Mouse (Mus musculus): ENCODE results near the gene Gfer.
A peak's percentile ranks its signal among the peaks of the same experiment; 100 is the strongest.
"Not testable (repeated sequence)": the region's sequence is repeated elsewhere in the genome, so short reads cannot be mapped to it uniquely, and the experiment has no call there.

Gene Gfer

DNA sequence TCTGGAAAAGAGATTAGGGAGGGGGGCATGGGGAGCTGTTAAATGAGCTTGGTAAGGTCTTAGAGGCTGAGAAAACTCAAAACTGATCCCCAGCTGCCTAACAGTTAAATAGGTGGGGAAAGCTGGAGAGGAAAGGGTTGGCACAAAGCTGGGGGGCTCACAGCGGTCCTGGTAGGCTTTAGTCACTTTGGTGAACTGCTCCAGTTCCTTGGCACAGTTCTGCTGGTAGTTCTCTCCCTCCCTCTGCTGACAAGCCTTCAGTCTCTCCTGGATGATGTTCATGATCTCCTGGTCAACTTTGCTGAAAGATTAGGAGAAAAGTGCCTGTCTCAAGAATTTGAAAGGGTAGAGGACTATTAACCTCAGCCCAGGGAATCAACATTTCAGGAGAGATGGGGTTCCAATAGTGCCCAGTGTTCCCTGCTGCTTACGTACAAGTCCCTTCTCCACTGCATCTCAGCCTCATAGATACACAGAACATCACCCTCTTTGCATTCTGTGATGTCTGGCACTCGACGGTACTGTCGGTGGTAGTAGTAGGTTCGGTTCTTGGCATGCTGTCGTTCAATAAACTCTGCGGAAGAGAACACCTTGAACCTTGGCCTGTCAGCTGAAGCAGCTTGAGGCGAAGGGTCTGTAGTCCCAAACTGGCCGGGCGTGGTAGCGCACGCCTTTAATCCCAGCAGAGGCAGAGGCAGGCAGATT, 26.4 kb upstream of the Gfer start:
- no peak for DNase-seq (ENCODE audit: low spot score)

GRCm38 (mm10) chr17:24721383-24721955, 25.5 kb upstream of the Gfer start:
- DNase-seq (ENCODE audit: low spot score), result not testable (repeated sequence)

DNA sequence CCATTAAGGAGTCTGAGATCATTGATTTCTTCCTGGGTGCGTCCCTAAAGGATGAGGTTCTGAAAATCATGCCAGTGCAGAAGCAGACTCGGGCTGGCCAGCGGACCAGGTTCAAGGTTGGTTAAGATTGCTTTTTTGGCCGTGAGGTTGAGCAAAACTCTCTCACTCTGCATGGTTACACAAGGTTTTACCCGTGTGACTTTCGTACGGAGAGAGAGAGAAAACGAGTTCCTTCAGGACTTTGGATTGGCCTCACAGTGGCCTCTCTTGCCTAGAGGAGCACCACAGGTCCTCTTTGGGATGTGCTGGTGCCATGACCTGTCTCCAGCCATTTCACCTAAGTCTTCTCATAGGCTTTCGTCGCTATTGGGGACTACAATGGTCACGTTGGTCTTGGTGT, 24.7 kb upstream of the Gfer start:
- DNase-seq (ENCODE audit: low spot score), result not testable (repeated sequence)

DNA sequence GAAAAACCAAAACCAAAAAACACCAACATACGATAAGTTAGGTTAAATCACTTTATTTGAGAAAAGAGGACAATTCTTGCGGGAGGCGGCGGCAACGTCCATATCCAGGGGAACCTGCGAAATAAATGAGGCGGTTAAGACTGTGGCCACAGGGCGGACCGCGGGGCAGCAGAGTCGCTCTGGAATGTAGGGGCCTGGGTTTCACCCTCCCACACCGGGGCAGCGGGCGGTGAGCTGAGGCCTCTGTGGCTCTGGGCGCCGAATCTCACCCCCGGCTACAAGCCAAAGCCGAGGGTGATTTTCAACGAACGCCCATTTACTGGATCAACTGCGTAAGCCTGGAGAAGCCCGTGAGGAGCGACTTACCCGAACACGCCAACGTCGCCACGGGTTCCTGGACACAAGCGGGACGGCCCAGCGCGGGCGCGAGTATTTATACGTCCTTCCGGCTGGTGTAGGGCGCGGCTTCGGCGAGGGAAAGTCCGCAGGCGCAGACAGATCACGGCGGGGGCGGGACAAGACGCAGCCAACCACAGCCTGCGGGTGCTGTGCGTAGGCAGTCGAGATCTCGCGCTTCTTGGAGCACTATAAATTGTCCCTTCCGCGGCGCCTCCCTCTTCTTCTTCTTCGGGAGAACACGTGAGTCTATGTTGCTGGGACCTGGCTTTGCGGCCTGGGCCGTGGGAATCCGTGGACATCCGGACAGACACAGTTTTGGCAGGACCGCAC, 23.7 kb upstream of the Gfer start:
- peak; percentile 99 for DNase-seq (ENCODE audit: low spot score)

DNA sequence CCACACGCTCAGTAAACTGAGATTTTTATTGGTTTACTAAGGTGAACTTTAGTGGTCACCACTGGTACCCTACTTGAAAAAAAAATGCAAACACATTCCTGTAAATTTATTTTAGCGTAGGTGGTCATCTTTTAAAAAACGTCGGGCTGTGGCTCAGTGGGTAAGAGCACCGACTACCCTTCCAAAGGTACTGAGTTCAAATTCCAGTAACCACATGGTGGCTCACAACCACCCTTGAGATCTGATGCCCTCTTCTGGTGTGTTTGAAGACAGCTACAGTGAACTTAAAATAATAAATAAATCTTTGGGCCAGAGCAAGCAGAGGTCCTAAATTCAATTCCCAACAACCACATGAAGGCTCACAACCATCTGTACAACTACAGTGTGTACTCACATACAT, 23.0 kb upstream of the Gfer start:
- DNase-seq (ENCODE audit: low spot score), result not testable (repeated sequence)

GRCm38 (mm10) chr17:24717943-24718342, 22.0 kb upstream of the Gfer start, which contains the start of the genes Rnf151 and Rps2:
Rnf151 (minus strand) TSS chr17:24718063.
Rps2 (plus strand) TSS chr17:24718116.
- no peak for DNase-seq (ENCODE audit: low spot score)

DNA sequence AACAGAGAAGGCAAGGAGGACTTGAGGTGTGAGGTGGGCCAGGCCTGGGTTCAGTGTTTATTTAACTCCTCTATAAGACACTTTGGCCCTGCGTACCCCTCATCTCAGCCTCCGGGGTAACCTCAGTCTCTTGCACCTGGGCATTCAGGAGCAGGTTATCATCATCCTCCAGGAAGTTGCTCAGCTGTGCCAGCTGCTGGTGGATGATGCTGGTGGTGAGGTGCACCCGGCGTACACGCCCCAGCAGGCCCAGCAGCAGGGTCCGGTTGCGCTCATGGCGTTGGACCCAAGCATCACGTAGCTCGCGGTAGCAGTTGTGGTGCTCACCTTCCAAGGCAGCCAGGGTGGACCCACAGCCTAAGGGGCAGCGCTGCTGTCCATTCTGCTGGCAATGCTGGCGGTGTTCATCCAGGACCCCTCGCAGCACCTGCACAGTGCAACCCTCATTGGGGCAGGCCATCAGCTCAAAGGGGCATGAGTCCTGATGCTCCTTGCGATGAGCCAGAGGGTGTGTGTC, 20.3 kb upstream of the Gfer start:
- DNase-seq (ENCODE audit: low spot score), result no peak

GRCm38 (mm10) chr17:24715556-24715955, 19.6 kb upstream of the Gfer start:
- DNase-seq (ENCODE audit: low spot score), result no peak

GRCm38 (mm10) chr17:24708646-24709045, 12.7 kb upstream of the Gfer start:
- DNase-seq (ENCODE audit: low spot score), result no peak

DNA sequence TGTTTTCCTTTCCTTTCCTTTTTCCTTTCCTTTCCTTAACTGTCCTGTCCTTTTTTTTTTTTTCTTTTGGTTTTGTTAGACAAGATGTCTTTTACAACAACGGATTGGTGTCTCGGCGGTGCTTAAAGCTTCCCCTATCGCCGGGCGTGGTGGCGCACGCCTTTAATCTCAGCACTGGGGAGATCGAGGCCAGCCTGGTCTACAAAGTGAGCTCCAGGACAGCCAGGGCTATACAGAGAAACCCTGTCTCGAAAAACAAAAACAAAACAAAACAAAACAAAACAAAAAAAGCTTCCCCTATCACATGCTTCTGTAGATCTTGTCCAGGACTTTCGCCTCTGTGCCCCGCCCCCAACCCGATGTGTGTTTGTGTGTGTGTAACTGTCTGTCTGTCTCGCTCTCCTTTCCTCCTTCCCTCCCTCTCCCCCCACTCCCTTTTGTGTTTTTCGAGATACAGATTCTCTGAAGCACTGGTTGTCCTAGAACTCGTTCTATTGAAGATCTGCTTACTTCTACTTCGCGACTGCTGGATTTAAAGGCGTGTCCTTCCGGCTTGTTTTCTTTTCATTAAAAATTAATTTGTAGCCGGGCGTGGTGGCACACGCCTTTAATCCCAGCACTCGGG, 12.0 kb upstream of the Gfer start:
- DNase-seq (ENCODE audit: low spot score), result no peak

DNA sequence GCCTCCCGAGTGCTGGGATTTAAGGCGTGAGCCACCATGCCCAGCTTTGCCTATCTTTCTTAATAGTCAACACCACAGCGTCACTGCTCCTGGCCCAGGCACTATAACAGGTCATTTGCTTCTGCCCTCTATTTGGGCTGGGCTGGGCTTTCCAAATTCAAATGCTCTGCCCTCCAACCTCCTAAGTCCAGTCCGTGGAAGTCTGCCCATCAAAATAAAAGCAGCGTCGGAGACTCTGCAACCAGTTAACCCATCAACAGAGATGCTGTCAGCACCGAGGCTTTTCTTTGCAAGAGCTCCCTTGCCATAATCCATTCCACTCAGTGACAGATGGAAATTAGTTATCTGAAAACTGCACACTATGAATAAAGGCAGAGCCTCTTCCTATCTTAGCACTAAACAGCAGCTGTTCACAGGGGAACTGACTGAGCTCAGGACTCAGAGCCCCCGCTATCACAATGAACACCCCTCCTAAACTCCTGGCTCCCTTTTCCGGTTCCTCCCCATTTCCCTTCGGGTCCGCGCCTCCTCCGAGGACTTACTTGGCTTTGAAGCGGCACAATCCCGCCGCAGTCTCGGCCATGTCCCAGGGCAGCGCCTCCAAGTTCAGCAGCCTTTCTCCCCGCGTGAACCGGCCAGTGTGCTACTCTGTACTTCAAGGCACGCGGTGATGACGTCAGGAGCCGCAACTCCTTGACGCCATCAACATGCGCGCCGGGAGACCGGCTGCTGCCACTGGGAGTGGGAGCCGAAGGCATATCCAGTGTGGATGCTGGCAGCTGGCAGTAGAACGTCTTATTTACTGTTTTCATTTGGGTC, 11.2 kb upstream of the Gfer start, which contains the start of gene Tbl3:
TSS of gene Tbl3 (minus strand) at position 679 of the 819 bp plus-strand sequence.
- DNase-seq (ENCODE audit: low spot score), result peak; percentile 95

DNA sequence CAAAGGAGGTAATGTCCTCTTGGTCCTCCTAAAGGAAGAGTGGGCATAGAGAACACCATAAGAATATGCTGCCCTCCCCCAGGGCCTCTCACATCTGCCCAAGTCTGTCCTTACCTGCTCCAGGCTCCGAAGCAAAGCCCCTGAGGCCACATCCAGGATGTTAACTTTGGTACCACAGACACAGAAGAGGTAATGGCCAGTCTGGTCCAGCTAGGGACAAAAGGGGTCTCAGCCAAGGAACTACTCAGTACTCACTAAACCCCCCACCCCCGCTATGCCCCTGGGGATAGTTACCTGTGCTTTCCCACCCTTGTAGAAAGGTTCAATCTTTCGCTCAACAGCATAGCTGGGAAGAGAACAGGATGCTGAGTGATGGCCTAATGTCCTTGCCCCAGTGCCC, 9.9 kb upstream of the Gfer start:
- DNase-seq (ENCODE audit: low spot score), result no peak

- DNase-seq (ENCODE audit: low spot score), result no peak
These were observed 5.3 kb upstream of the Gfer start for GRCm38 (mm10) chr17:24701251-24701650.

- DNase-seq (ENCODE audit: low spot score), result no peak
These were observed 3.5 kb upstream of the Gfer start for GRCm38 (mm10) chr17:24699473-24699872.

- no peak for DNase-seq (ENCODE audit: low spot score)
These were observed 2.8 kb upstream of the Gfer start for GRCm38 (mm10) chr17:24698715-24699114.

DNA sequence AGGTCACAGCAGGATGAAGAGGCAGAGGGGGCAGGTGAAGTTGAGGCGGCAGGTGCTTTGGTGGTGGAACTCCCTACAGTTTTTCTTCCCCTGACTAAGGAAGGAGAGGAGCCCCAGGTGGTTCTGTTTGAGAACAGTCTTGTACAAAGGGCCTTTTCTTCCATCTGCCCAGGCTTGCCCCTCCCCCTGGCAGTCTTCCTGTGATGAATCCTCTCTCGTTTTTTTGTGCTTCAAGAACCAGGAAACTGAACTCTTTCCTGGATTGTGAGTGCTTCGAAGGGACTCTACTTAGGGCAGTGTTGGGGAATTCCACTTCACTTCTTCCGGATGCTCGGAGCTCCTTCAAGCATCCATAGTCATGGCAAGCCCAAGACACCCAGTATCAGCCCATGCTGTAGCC, 2.0 kb upstream of the Gfer start:
- no peak for DNase-seq (ENCODE audit: low spot score)

- no peak for DNase-seq (ENCODE audit: low spot score)
These were observed 488 bp downstream of the Gfer start for GRCm38 (mm10) chr17:24695326-24696010.

DNA sequence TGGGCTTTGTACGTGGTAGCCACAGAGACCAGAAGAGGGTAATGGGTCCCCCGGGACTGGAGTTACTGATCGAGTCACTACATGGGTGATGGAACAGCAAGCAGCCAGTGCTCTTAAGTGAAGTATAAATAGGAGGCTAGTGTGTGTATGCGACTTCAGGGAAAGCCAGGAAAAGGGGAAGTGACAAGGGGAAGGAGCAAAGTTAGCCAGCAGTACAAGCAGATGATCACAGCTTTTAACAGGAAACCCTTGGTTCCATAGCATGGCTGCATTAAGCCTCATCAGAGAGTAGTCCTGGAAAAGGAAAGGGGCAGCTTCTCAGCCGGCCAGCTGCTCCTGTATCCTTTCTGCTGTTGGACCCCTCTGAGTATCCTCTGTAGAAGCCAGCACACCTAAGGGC, 3.6 kb downstream of the Gfer start:
- no peak for DNase-seq (ENCODE audit: low spot score)

- DNase-seq (ENCODE audit: low spot score), result peak; percentile 49
These were observed 6.5 kb downstream of the Gfer start, which contains the start of gene Syngr3 for GRCm38 (mm10) chr17:24689251-24690081. Syngr3 (minus strand) TSS chr17:24689955.

GRCm38 (mm10) chr17:24687599-24687998, 8.4 kb downstream of the Gfer start:
- DNase-seq (ENCODE audit: low spot score), result no peak

All from retina, embryonic 14.5 days (tissue).